Mouse (Mus musculus): ENCODE data around the gene Abcc6.
A peak's percentile ranks its signal among the peaks of the same experiment; 100 is the strongest.
"Not testable (repeated sequence)": the region's sequence is repeated elsewhere in the genome, so short reads cannot be mapped to it uniquely, and the experiment has no call there.

- TF ChIP-seq POLR2A (IDR thresholded peaks at IDR 0.05; ENCODE audit: insufficient read depth, low read depth, low read length) = not testable (repeated sequence)
- peak; percentile 66 for TF ChIP-seq CTCF (IDR thresholded peaks at IDR 0.05)
Observed at GRCm38 (mm10) chr7:45943280-45943679, 86.8 kb downstream of the Abcc6 start.
